In the genomic region with DNA sequence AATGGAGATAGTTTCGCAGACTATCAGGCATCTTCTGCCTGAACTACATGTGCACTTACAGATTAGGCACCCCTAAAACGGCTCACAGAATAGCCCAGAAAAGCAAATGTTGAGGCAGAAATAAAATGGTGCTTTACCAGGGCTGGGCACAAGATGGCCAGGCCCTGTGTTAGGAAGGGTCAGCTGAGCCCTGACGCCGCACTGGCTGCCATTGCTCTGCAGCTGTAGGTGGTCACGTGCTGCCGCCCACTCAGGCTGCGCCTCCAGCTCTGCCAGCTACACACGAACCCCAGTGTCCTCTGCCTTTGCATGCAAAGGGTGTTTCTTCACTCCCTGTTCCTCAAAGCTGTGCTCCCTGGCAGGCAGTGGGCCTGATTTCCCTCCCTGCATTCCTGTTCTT, we compare ENCODE assay signal across 11 mouse cellular contexts. TPM values are rescaled to one million over a fixed set of nuclear protein-coding genes. Genes with fewer than 3 reads are reported as not detected.
DNase-seq lines count a peak whose midpoint lies in the region; ATAC-seq and TF ChIP-seq lines count a peak whose summit lies in the region.
"Had no signal": no experiment of that assay in that cellular context is flagged by ENCODE, and none has a peak within 500 bp of the region (broad histone marks: within the 10 kb centered on the region; RNA-seq: fewer than 3 reads in every experiment).

No protein-coding gene starts in this region.

- WGBS in forebrain, embryonic 16.5 days = 53% methylated on average over 8 of the region's 8 CpGs
- 31% methylated on average over 8 of the region's 8 CpGs for WGBS in midbrain, postnatal 0 days

- H3K4me1 ChIP-seq in forebrain, embryonic 16.5 days (replicated peaks; ENCODE audit: control insufficient read depth, insufficient read depth, low read length) = peaks cover 19% of the 10 kb centered on the region
- peaks cover 4% of the 10 kb centered on the region; the same call in 1 of the 2 replicates for H3K4me1 ChIP-seq in midbrain, postnatal 0 days (ENCODE audit: insufficient read depth, low read length)

- no peak overlapping the region for H3K4me3 ChIP-seq in forebrain, embryonic 16.5 days (replicated peaks; ENCODE audit: low read length)
- H3K4me3 ChIP-seq in midbrain, postnatal 0 days (ENCODE audit: low read depth, low read length) = peak overlapping the region; percentile 81; the same call in 1 of the 2 replicates

- TF ChIP-seq CTCF in brain, embryonic 14.5 days (IDR thresholded peaks at IDR 0.05; ENCODE audit: borderline replicate concordance, extremely low read depth, insufficient read depth, insufficient read length) = peak; percentile 5; the same call in 1 of the 2 replicates
- peak; percentile 46 for TF ChIP-seq CTCF in midbrain, postnatal 0 days (IDR thresholded peaks at IDR 0.05)

- no peaks in the 10 kb centered on the region for H3K9me3 ChIP-seq in forebrain, embryonic 16.5 days (ENCODE audit: control insufficient read depth, low read length)
- H3K9me3 ChIP-seq in midbrain, postnatal 0 days (ENCODE audit: low read length) = no peaks in the 10 kb centered on the region

- TF ChIP-seq POLR2A in brain, embryonic 14.5 days (IDR thresholded peaks at IDR 0.05; ENCODE audit: borderline replicate concordance, extremely low read depth, insufficient read depth, insufficient read length, poor library complexity, severe bottlenecking) = no peak

- peak; percentile 49; the same call in 1 of the 2 replicates for ATAC-seq in forebrain, embryonic 16.5 days
- ATAC-seq in midbrain, postnatal 0 days (ENCODE audit: low FRiP score) = peak; percentile 82
- ATAC-seq: intestine, postnatal 0 days; liver, postnatal 0 days had no signal

- 0 out of 2 replicates have a peak, but pooled peaks cover 3% of the 10 kb centered on the region for H3K27me3 ChIP-seq in forebrain, embryonic 16.5 days (replicated peaks; ENCODE audit: control insufficient read depth, insufficient read depth, low read length)
- no peaks in the 10 kb centered on the region for H3K27me3 ChIP-seq in midbrain, postnatal 0 days (ENCODE audit: insufficient read depth, low read length)

- H3K27ac ChIP-seq in forebrain, embryonic 16.5 days (ENCODE audit: low read length) = 0 out of 2 replicates have a peak overlapping the region, but pooled peaks have one; percentile 24
- peak overlapping the region; percentile 99 for H3K27ac ChIP-seq in midbrain, postnatal 0 days (ENCODE audit: low read depth, low read length)

- H3K36me3 ChIP-seq in forebrain, embryonic 16.5 days (ENCODE audit: control insufficient read depth, insufficient read depth) = no peaks in the 10 kb centered on the region
- H3K36me3 ChIP-seq in midbrain, postnatal 0 days (ENCODE audit: insufficient read depth, low read length) = no peaks in the 10 kb centered on the region

- DNase-seq in brain, embryonic 14.5 days (ENCODE audit: low read depth) = peak; percentile 76
- peak; percentile 50 to 63 for DNase-seq in layer of hippocampus, postnatal 10 days (ENCODE audit: low spot score in 2 of 2)
- peak; percentile 86 for DNase-seq in midbrain, postnatal 0 days (ENCODE audit: low spot score)
- no peak for DNase-seq in thymus, postnatal 36 days
- DNase-seq in kidney, postnatal 14 days = no peak
- DNase-seq in heart, adult 18-20 months = no peak
- DNase-seq in yolk sac, embryonic 10.5 days (ENCODE audit: low spot score) = no peak
- DNase-seq: adrenal gland, postnatal 36 days; liver, postnatal 0 days had no signal

- peak overlapping the region; percentile 73; the same call in 1 of the 2 replicates for H3K4me2 ChIP-seq in forebrain, embryonic 16.5 days (ENCODE audit: low read length)
- H3K4me2 ChIP-seq in midbrain, postnatal 0 days (ENCODE audit: low read depth, low read length, poor library complexity, severe bottlenecking) = peak overlapping the region; percentile 79

- no peak overlapping the region for H3K9ac ChIP-seq in forebrain, embryonic 16.5 days (replicated peaks; ENCODE audit: low read depth, low read length)
- H3K9ac ChIP-seq in midbrain, postnatal 0 days (replicated peaks; ENCODE audit: low read length, poor library complexity, severe bottlenecking) = peak overlapping the region; percentile 97
- H3K9ac ChIP-seq: liver, postnatal 0 days had no signal

RNA-seq across cellular contexts. Expression of a gene that starts 0.9 kb away (rescaled TPM):
- 15.8 and 32.8 TPM in 2 replicates for polyA plus RNA-seq in brain, embryonic 14.5 days (2012; rRNA removed)
- 7.1 and 8.5 TPM in 2 replicates for polyA plus RNA-seq in forebrain, embryonic 16.5 days (2015; fragmentation: Nextera tagmentation; extraction: Ambion mirVana)
- 10 to 100 TPM; 43.0 to 45.4 TPM for total RNA-seq in layer of hippocampus, postnatal 10 days (2021)
- 63.0 and 64.6 TPM in 2 replicates for total RNA-seq in midbrain, postnatal 0 days (2014; rRNA removed)
- 14.3 and 15.1 TPM in 2 replicates for polyA plus RNA-seq in midbrain, postnatal 0 days (2015; fragmentation: Nextera tagmentation; extraction: Ambion mirVana)
- total RNA-seq in heart, adult 18-20 months (2021) = under 1 TPM in 1 of 2 experiments, not detected in 1; 0.05 TPM
- polyA plus RNA-seq: liver, postnatal 0 days had no signal

Comparison
In these comparisons a context has a peak if more than half of its experiments do, and no peak if none do; other contexts are left out.
1. DNase-seq: peak in brain, embryonic 14.5 days (single experiment), layer of hippocampus, postnatal 10 days (2 of 2) and midbrain, postnatal 0 days (single experiment); none in thymus, postnatal 36 days (0 of 2), kidney, postnatal 14 days (single experiment), heart, adult 18-20 months (0 of 2) and yolk sac, embryonic 10.5 days (single experiment).
2. RNA of a gene that starts 0.9 kb away (total RNA-seq): 63.0 to 64.6 TPM in midbrain, postnatal 0 days and 43.0 to 45.4 TPM in layer of hippocampus, postnatal 10 days; 0.05 TPM in heart, adult 18-20 months; every median in the first group is over 10 times any median in the second.